Mouse (Mus musculus) megakaryocyte, adult 5-6 weeks (primary cell): ENCODE data around the gene Fam69b. TPM values are rescaled to one million over a fixed set of nuclear protein-coding genes. Genes with fewer than 3 reads are reported as not detected.
A peak's percentile ranks its signal among the peaks of the same experiment; 100 is the strongest.

Experiments used
- ATAC-seq: 2 replicates; pipeline ENCODE4 v1.8.0; 2016; ENCODE audit warnings: mild to moderate bottlenecking, inconsistent platforms; ENCODE audit not compliant: poor library complexity, severe bottlenecking
- total RNA-seq, 2 experiments: library from RNA; stranded (forward) in 1 of 2; stranded (reverse) in 1 of 2; fragments of 153-499, 151-499 nt in 1 of 2; fragments of 221-1000, 200-1000 nt in 1 of 2; gene quantifications; 2 replicates each; pipeline versions ENCODE4 v1.2.3 to v1.2.4; 2015 to 2017

Gene Fam69b
- total RNA-seq, 2 experiments from 2014 or later: 0.11 to 0.33 TPM

GRCm38 (mm10) chr2:26654687-26655086, 26.4 kb downstream of the Fam69b start:
- no peak for ATAC-seq

GRCm38 (mm10) chr2:26657426-26657825, 29.2 kb downstream of the Fam69b start:
- ATAC-seq: no peak

- ATAC-seq: peak; percentile 71
Measured at GRCm38 (mm10) chr2:26661143-26661752, 33.0 kb downstream of the Fam69b start.

- ATAC-seq: no peak
Measured at GRCm38 (mm10) chr2:26661768-26662508, 33.7 kb downstream of the Fam69b start.

GRCm38 (mm10) chr2:26662509-26662882, 34.2 kb downstream of the Fam69b start:
- no peak for ATAC-seq

GRCm38 (mm10) chr2:26663112-26663511, 34.9 kb downstream of the Fam69b start:
- peak; percentile 15; the same call in 1 of the 2 replicates for ATAC-seq

- ATAC-seq: peak; percentile 88
Measured at GRCm38 (mm10) chr2:26663551-26663950, 35.3 kb downstream of the Fam69b start.

- peak; percentile 79 for ATAC-seq
Measured at GRCm38 (mm10) chr2:26668746-26669145, 40.5 kb downstream of the Fam69b start.

GRCm38 (mm10) chr2:26671182-26671581, 42.9 kb downstream of the Fam69b start, which contains the start of gene Lcn4:
Gene Lcn4 (minus strand): TSS chr2:26671282.
- ATAC-seq: no peak

Other genes starting within 250 kb of the Fam69b start
- 6.1 and 10.7 TPM in 2 replicates for gene Snapc4, start 247.8 kb upstream of the Fam69b start, total RNA-seq (2015)
- 12.2 and 13.3 TPM in 2 replicates for gene Snapc4, start 247.8 kb upstream of the Fam69b start, total RNA-seq (2017)
- 62.2 and 76.5 TPM in 2 replicates for gene Entr1, start 239.1 kb upstream of the Fam69b start, total RNA-seq (2015)
- 60.4 and 63.4 TPM in 2 replicates for gene Entr1, start 239.1 kb upstream of the Fam69b start, total RNA-seq (2017)
- gene Pmpca, start 239.1 kb upstream of the Fam69b start, total RNA-seq (2015): 26.4 and 27.1 TPM in 2 replicates
- 35.0 and 38.5 TPM in 2 replicates for gene Pmpca, start 239.1 kb upstream of the Fam69b start, total RNA-seq (2017)
- gene Inpp5e, start 219.3 kb upstream of the Fam69b start, total RNA-seq (2015): 13.2 and 17.0 TPM in 2 replicates
- 7.8 and 10.4 TPM in 2 replicates for gene Inpp5e, start 219.3 kb upstream of the Fam69b start, total RNA-seq (2017)
- 41.6 and 43.9 TPM in 2 replicates for gene Sec16a, start 183.2 kb upstream of the Fam69b start, total RNA-seq (2015)
- 31.1 and 34.6 TPM in 2 replicates for gene Sec16a, start 183.2 kb upstream of the Fam69b start, total RNA-seq (2017)
- 37.6 and 43.0 TPM in 2 replicates for gene Notch1, start 111.8 kb upstream of the Fam69b start, total RNA-seq (2015)
- gene Notch1, start 111.8 kb upstream of the Fam69b start, total RNA-seq (2017): 22.3 and 48.3 TPM in 2 replicates
- 1.6 and 3.1 TPM in 2 replicates for gene Egfl7, start 48.4 kb upstream of the Fam69b start, total RNA-seq (2015)
- 3.7 and 3.9 TPM in 2 replicates for gene Egfl7, start 48.4 kb upstream of the Fam69b start, total RNA-seq (2017)
- gene Gm20532, start 41.8 kb upstream of the Fam69b start, total RNA-seq (2015): 0.36 TPM in 1 of 2 replicates, not detected in the other
- gene Gm20532, start 41.8 kb upstream of the Fam69b start, total RNA-seq (2017): not detected in 2 replicates
- gene Agpat2, start 24.0 kb upstream of the Fam69b start, total RNA-seq (2015): 37.0 and 41.9 TPM in 2 replicates
- 38.1 and 43.6 TPM in 2 replicates for gene Agpat2, start 24.0 kb upstream of the Fam69b start, total RNA-seq (2017)
- 0.96 TPM in 1 of 2 replicates, not detected in the other for gene Lcn4, start 42.8 kb downstream of the Fam69b start, total RNA-seq (2015)
- not detected in 2 replicates for gene Lcn4, start 42.8 kb downstream of the Fam69b start, total RNA-seq (2017)
- gene Abo, start 236.5 kb downstream of the Fam69b start, total RNA-seq (2015): not detected in 2 replicates
- gene Abo, start 236.5 kb downstream of the Fam69b start, total RNA-seq (2017): not detected in 2 replicates